Mouse (Mus musculus): ENCODE data around the gene Scarb1. TPM values are rescaled to one million over a fixed set of nuclear protein-coding genes. Genes with fewer than 3 reads are reported as not detected.

Gene Scarb1
- 10 to 100 TPM; 12.3 to 19.1 TPM for polyA plus RNA-seq (2017; shearing (Covaris generic))

DNA sequence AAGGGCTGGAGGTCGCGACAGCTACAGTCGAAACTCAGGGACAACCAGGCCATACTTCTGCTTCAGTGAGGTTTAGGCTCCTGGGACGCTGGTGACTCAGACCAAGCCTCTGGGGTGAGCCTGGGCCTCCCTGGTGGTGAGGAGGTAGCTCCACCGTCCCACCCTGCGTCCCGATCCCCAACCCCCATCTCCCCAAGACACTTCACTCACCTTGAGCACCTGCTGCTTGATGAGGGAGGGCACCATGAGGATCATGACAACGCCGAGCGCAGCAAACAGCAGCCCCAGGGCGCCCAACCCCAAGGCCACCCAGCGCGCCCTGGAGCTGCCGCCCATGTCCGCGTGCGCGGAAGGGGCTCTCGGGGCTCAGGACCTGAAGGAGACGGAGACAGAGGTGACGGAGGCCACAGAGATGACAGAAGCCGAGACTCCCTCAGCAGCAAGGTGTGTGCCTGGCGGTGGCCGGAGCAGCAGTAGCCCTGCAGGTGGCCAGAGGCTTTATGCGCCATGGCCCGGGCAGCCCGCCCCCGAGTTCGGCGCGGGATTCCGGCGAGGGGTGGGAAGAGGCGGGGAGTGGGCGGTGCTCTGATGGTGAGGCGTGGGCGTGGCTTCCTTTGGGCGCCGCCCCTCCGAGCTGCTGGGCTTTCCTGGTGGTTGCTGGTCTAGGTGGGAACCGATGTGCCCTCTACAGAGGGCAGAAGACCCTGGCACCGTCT lies at the start of gene Scarb1:
Gene Scarb1, minus strand, starts transcription at position 548 of the 716 bp plus-strand sequence.

DNA sequence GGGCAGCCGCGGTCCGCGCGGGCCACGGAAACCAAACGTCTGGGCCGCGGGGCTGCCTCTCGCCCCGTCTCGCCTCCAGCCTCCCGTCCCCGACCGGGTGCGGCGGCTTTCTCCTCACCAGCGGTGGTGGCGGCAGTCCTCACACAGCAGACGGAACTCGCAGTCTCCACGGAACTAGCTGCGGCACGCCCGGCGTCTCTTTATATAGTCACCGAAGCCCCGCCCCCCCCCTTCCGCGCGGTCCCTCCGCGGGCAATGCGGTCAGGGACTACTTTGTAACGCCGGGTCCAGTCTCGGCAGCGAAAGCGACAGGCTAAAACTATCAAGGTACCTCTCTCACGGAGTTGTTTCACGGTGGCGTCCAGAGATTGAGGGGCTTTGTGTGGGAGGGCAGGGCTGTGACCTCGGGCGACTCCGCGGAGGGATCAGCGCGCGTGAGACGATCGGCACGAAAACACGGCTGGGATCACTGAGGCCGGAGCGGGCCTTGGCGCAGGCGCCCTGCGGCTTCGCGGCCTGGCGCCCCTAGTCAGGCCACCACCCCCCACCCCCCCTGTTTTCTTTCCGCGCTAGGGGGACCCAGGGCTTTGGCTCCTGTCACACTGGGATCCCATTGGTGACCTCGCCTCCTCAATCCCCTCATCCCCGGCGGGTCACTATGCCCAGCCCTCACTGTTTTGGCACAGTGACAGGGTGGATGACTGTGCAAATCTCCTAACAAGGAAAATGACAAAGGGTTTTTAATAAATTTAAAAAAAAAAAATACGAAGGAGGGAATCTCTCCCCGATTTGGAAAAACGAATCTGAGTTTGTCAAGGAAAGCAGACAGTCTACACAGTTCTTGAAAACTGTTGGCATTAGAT lies 48.9 kb upstream of the Scarb1 start, which contains the start of gene Ubc:
Gene Ubc, minus strand, starts transcription at position 624 of the 863 bp plus-strand sequence.

DNA sequence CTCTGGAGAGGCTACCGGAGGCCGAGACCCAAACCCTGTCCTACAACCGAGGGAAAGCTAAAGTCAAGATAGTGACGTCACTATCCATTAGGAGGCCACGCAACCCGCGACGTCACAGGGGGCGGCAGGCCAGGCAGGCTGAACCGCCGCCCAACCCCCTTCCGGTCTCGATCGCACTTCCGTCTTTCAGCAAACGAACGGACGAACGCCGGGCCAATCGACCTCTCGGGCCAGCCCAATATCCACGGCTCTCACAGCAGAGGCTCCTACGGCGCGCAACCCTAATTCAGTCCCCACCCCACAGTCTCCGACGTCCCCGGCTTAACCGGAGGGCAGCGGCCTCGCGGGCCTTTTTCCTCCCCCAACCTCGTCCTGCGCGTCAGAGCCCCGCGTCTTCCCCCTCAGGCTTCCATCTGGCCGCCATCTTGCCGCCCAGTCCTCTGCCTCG lies 48.3 kb upstream of the Scarb1 start, which contains the start of gene Gm10382:
Gene Gm10382, plus strand, starts transcription at position 192 of the 448 bp plus-strand sequence.

Other genes starting within 250 kb of the Scarb1 start
- 10 to 100 TPM; 13.9 to 16.2 TPM for gene Ncor2, start 161.9 kb downstream of the Scarb1 start, polyA plus RNA-seq (2017; shearing (Covaris generic))
- 1 to 10 TPM in 1 of 2 experiments, under 1 TPM in 1; 0.88 to 3.8 TPM for gene Gm10382, start 48.2 kb upstream of the Scarb1 start, polyA plus RNA-seq (2017; shearing (Covaris generic))
- 1,000 to 10,000 TPM in 1 of 2 experiments, 100 to 1,000 TPM in 1; 906 to 1,048 TPM for gene Ubc, start 49.1 kb upstream of the Scarb1 start, polyA plus RNA-seq (2017; shearing (Covaris generic))
- 10 to 100 TPM; 11.0 to 16.4 TPM for gene Dhx37, start 93.0 kb upstream of the Scarb1 start, polyA plus RNA-seq (2017; shearing (Covaris generic))
- 10 to 100 TPM; 28.5 to 32.3 TPM for gene Bri3bp, start 100.5 kb upstream of the Scarb1 start, polyA plus RNA-seq (2017; shearing (Covaris generic))
- gene Aacs, start 134.7 kb upstream of the Scarb1 start, polyA plus RNA-seq (2017; shearing (Covaris generic)): 10 to 100 TPM; 23.3 to 33.1 TPM
- under 1 TPM in 1 of 2 experiments, not detected in 1; 0.17 TPM for gene Tmem132b, start 190.7 kb upstream of the Scarb1 start, polyA plus RNA-seq (2017; shearing (Covaris generic))